13 mouse cellular contexts compared by ENCODE assay signal in the genomic region with DNA sequence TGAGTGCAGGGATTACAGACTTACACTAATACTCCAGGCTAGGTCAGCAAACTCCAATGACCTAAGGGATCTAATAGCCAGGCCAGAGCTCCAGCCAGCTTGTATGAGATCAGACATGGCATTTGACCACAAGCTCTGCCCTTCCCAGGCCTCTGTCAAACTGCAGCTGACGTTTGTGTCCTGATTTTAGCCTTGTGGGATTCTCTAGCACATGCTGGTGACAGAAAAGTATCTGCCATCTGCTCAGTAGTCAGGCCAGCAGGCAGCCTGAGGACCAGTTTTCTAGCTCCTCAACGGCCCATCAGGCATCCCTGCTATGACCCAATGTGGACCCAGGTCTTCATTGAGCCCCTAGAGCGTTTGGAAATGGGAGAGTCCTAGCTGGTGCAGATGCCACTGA.
DNase-seq lines count a peak whose midpoint lies in the region.
"Had no signal": no experiment of that assay in that cellular context is flagged by ENCODE, and none has a peak within 500 bp of the region (broad histone marks: within the 10 kb centered on the region; RNA-seq: fewer than 3 reads in every experiment).

No protein-coding gene starts in this region.

- DNase-seq in heart, adult 9 months (ENCODE audit: low spot score in 2 of 2) = peak; percentile 21 to 37
- DNase-seq in heart, postnatal 4 days = no peak
- peak; percentile 77 to 88 for DNase-seq in cerebellum, adult 18-20 months
- DNase-seq in cerebellum, postnatal 25 days = peak; percentile 77 to 78
- peak; percentile 93 for DNase-seq in skeletal muscle tissue, adult 2 months (ENCODE audit: low read depth, low spot score)
- DNase-seq in left cerebral cortex, adult 11 months (ENCODE audit: low spot score) = no peak
- no peak for DNase-seq in adrenal gland, adult 2 months
- DNase-seq: B cell, adult 2 months; kidney, postnatal 4 days; layer of hippocampus, adult 9-11 months; lung, postnatal 4 days; thymus, adult 18-20 months; thymus, postnatal 4 days had no signal

Comparison
In these comparisons a context has a peak if more than half of its experiments do, and no peak if none do; other contexts are left out.
1. DNase-seq: peak in heart, adult 9 months (2 of 2), cerebellum, adult 18-20 months (2 of 2), cerebellum, postnatal 25 days (2 of 2) and skeletal muscle tissue, adult 2 months (single experiment); none in heart, postnatal 4 days (single experiment), left cerebral cortex, adult 11 months (single experiment) and adrenal gland, adult 2 months (single experiment).